Mouse (Mus musculus) kidney, embryonic 16.5 days (tissue): ENCODE measurements at regions not wholly inside any gene's neighbourhood (a gene's known extent, or its start where the extent isn't known, plus 50 kb on each side); places are given as distances from the start of the nearest gene placed in this dataset.

Experiments
- ATAC-seq: fragments of 200-750 bp; cut with Nextera tagmentation; 2 replicates; pipeline ENCODE4 v1.8.0; 2017; ENCODE audit warnings: moderate TSS enrichment; ENCODE audit not compliant: low FRiP score, low TSS enrichment
- H3K27ac ChIP-seq: fragments of 300-500 bp; sonication (generic); 2 replicates; pipeline ENCODE4 v1.5.1; 2014; ENCODE audit warnings: low read length
- H3K27me3 ChIP-seq: fragments of 300-500 bp; sonication (generic); 2 replicates; pipeline ENCODE4 v1.6.1; 2014; ENCODE audit warnings: low read length, control low read depth, mixed read lengths; ENCODE audit not compliant: insufficient read depth
- H3K36me3 ChIP-seq: fragments of 300-500 bp; sonication (generic); 2 replicates; pipeline ENCODE4 v1.6.1; 2014; ENCODE audit warnings: low read length, control low read depth, mixed read lengths; ENCODE audit not compliant: insufficient read depth
- H3K4me1 ChIP-seq: fragments of 300-500 bp; sonication (generic); 2 replicates; pipeline ENCODE4 v1.6.1; 2014; ENCODE audit warnings: low read length, control low read depth, mixed read lengths; ENCODE audit not compliant: insufficient read depth
- H3K4me2 ChIP-seq: fragments of 300-500 bp; sonication (generic); replicated peaks from 2 replicates; pipeline ENCODE4 v1.6.1; 2014; ENCODE audit warnings: low read depth, low read length
- H3K4me3 ChIP-seq: fragments of 300-500 bp; sonication (generic); 2 replicates; pipeline ENCODE4 v1.5.1; 2014; ENCODE audit warnings: mild to moderate bottlenecking, low read length
- H3K9ac ChIP-seq: fragments of 300-500 bp; sonication (generic); replicated peaks from 2 replicates; pipeline ENCODE4 v1.6.1; 2014; ENCODE audit warnings: low read length
- H3K9me3 ChIP-seq: fragments of 300-500 bp; sonication (generic); 2 replicates; pipeline ENCODE4 v1.6.1; 2016; ENCODE audit warnings: low read length, control low read depth
- WGBS: fragments of 180-500 bp; shearing (Covaris S2); extraction: QIAGEN DNeasy Blood & Tissue Kit; methylation state at CpG from one replicate; pipeline ENCODE4 v1.1.7; 2014; 5-methylcytosine and 5-hydroxymethylcytosine counted together

- ATAC-seq: no peak
- Histone ChIP-seq H3K4me1 (peaks cover 6% of the 10 kb centered on the region; the same call in 1 of the 2 replicates), H3K36me3 (no peaks in the 10 kb centered on the region), H3K4me3 (no peak overlapping the region), H3K27ac (no peak overlapping the region), H3K4me2 (no peak overlapping the region), H3K27me3 (no peaks in the 10 kb centered on the region), H3K9ac (no peak overlapping the region), H3K9me3 (no peaks in the 10 kb centered on the region)
- 58% methylated on average over 2 of the region's 2 CpGs for WGBS
Measured at GRCm38 (mm10) chr9:88237126-88237525, 89.9 kb upstream of the Nt5e start.

- Histone ChIP-seq H3K4me3 (no peak overlapping the region), H3K9me3 (no peaks in the 10 kb centered on the region), H3K9ac (no peak overlapping the region), H3K27ac (no peak overlapping the region), H3K4me2 (no peak overlapping the region), H3K27me3 (no peaks in the 10 kb centered on the region), H3K36me3 (no peaks in the 10 kb centered on the region), H3K4me1 (peaks cover 6% of the 10 kb centered on the region; the same call in 1 of the 2 replicates)
- WGBS: 65% methylated on average over 5 of the region's 5 CpGs
- ATAC-seq: no peak
Measured at GRCm38 (mm10) chr9:88238346-88238745, 88.7 kb upstream of the Nt5e start.

GRCm38 (mm10) chr9:88240740-88241139 lies 86.3 kb upstream of the Nt5e start:
- Histone ChIP-seq H3K9me3 (no peaks in the 10 kb centered on the region), H3K9ac (peak overlapping the region; percentile 65), H3K27ac (no peak overlapping the region), H3K4me2 (peak overlapping the region; percentile 85), H3K36me3 (no peaks in the 10 kb centered on the region), H3K27me3 (no peaks in the 10 kb centered on the region), H3K4me1 (peaks cover 6% of the 10 kb centered on the region; the same call in 1 of the 2 replicates), H3K4me3 (peak overlapping the region; percentile 40)
- ATAC-seq: peak; percentile 50
- 12% methylated on average over 4 of the region's 4 CpGs for WGBS

- peak overlapping the region; percentile 40 for H3K4me3 ChIP-seq
- no peaks in the 10 kb centered on the region for H3K27me3 ChIP-seq
- no peaks in the 10 kb centered on the region for H3K36me3 ChIP-seq
- H3K9ac ChIP-seq: peak overlapping the region; percentile 65
- no peak overlapping the region for H3K27ac ChIP-seq
- peaks cover 6% of the 10 kb centered on the region; the same call in 1 of the 2 replicates for H3K4me1 ChIP-seq
- peak; percentile 96 for ATAC-seq
- WGBS: 4% methylated on average over 18 of the region's 18 CpGs
- no peaks in the 10 kb centered on the region for H3K9me3 ChIP-seq
- H3K4me2 ChIP-seq: peak overlapping the region; percentile 85
Measured at GRCm38 (mm10) chr9:88241203-88241995, 85.6 kb upstream of the Nt5e start.

- 86% methylated on average over 7 of the region's 7 CpGs for WGBS
- H3K4me3 ChIP-seq: no peak overlapping the region
- H3K9ac ChIP-seq: no peak overlapping the region
- H3K27ac ChIP-seq: no peak overlapping the region
- no peak overlapping the region for H3K4me2 ChIP-seq
- peaks cover 6% of the 10 kb centered on the region; the same call in 1 of the 2 replicates for H3K4me1 ChIP-seq
- ATAC-seq: no peak
- H3K27me3 ChIP-seq: no peaks in the 10 kb centered on the region
- H3K36me3 ChIP-seq: no peaks in the 10 kb centered on the region
- no peaks in the 10 kb centered on the region for H3K9me3 ChIP-seq
Measured at GRCm38 (mm10) chr9:88242530-88242929, 84.5 kb upstream of the Nt5e start.

GRCm38 (mm10) chr9:88244492-88244891 lies 82.5 kb upstream of the Nt5e start:
- H3K4me2 ChIP-seq: no peak overlapping the region
- H3K27me3 ChIP-seq: no peaks in the 10 kb centered on the region
- 80% methylated on average over 3 of the region's 3 CpGs for WGBS
- H3K9me3 ChIP-seq: no peaks in the 10 kb centered on the region
- ATAC-seq: no peak
- peaks cover 6% of the 10 kb centered on the region; the same call in 1 of the 2 replicates for H3K4me1 ChIP-seq
- H3K27ac ChIP-seq: no peak overlapping the region
- H3K4me3 ChIP-seq: no peak overlapping the region
- no peaks in the 10 kb centered on the region for H3K36me3 ChIP-seq
- no peak overlapping the region for H3K9ac ChIP-seq

GRCm38 (mm10) chr9:88255948-88256347 lies 71.0 kb upstream of the Nt5e start:
- H3K36me3 ChIP-seq: no peaks in the 10 kb centered on the region
- no peaks in the 10 kb centered on the region for H3K27me3 ChIP-seq
- no peak overlapping the region for H3K4me3 ChIP-seq
- H3K27ac ChIP-seq: no peak overlapping the region
- WGBS: 79% methylated on average over 7 of the region's 7 CpGs
- ATAC-seq: no peak
- H3K4me2 ChIP-seq: no peak overlapping the region
- H3K4me1 ChIP-seq: no peaks in the 10 kb centered on the region
- no peak overlapping the region for H3K9ac ChIP-seq
- H3K9me3 ChIP-seq: no peaks in the 10 kb centered on the region

- no peak for ATAC-seq
Measured at GRCm38 (mm10) chr9:88259627-88260026, 67.4 kb upstream of the Nt5e start.

GRCm38 (mm10) chr9:88260072-88260635 lies 66.8 kb upstream of the Nt5e start:
- Histone ChIP-seq H3K36me3 (no peaks in the 10 kb centered on the region), H3K27me3 (no peaks in the 10 kb centered on the region), H3K9ac (no peak overlapping the region), H3K4me3 (no peak overlapping the region), H3K4me2 (no peak overlapping the region), H3K9me3 (no peaks in the 10 kb centered on the region), H3K4me1 (no peaks in the 10 kb centered on the region), H3K27ac (no peak overlapping the region)
- 73% methylated on average over 2 of the region's 2 CpGs for WGBS
- ATAC-seq: no peak

More at GRCm38 (mm10) chr9:88259627-88260026, 67.4 kb upstream of the Nt5e start:
- Histone ChIP-seq H3K27ac (no peak overlapping the region), H3K27me3 (no peaks in the 10 kb centered on the region), H3K4me3 (no peak overlapping the region), H3K4me1 (no peaks in the 10 kb centered on the region), H3K36me3 (no peaks in the 10 kb centered on the region), H3K9me3 (no peaks in the 10 kb centered on the region), H3K9ac (no peak overlapping the region), H3K4me2 (no peak overlapping the region)
- 87% methylated on average over 4 of the region's 4 CpGs for WGBS

- Histone ChIP-seq H3K9ac (no peak overlapping the region), H3K4me3 (no peak overlapping the region), H3K27me3 (no peaks in the 10 kb centered on the region), H3K36me3 (no peaks in the 10 kb centered on the region), H3K27ac (no peak overlapping the region), H3K9me3 (no peaks in the 10 kb centered on the region), H3K4me2 (no peak overlapping the region), H3K4me1 (no peaks in the 10 kb centered on the region)
- ATAC-seq: no peak
- WGBS: 51% methylated on average over 3 of the region's 3 CpGs
Measured at GRCm38 (mm10) chr9:88262461-88262860, 64.5 kb upstream of the Nt5e start.
